ENCODE assay signal across 13 mouse cellular contexts in genomic region chr7:145024651-145025050, GRCm38 (mm10).
A peak's percentile ranks its signal among the peaks of the same experiment; 100 is the strongest.
DNase-seq lines count a peak whose midpoint lies in the region; ATAC-seq and TF ChIP-seq lines count a peak whose summit lies in the region.
"Had no signal": no experiment of that assay in that cellular context is flagged by ENCODE, and none has a peak within 500 bp of the region (broad histone marks: within the 10 kb centered on the region; RNA-seq: fewer than 3 reads in every experiment).

No protein-coding gene starts in this region.

- H3K27ac ChIP-seq in gastrocnemius, adult 2 months = peak overlapping the region; percentile 79
- H3K27ac ChIP-seq in liver, embryonic 11.5 days (ENCODE audit: low read depth, low read length) = 0 out of 2 replicates have a peak overlapping the region, but pooled peaks have one; percentile 2
- no peak overlapping the region for H3K27ac ChIP-seq in liver, postnatal 0 days (ENCODE audit: low read depth)
- H3K27ac ChIP-seq in heart, embryonic 12.5 days (ENCODE audit: poor library complexity, severe bottlenecking) = peak overlapping the region; percentile 55
- no peak overlapping the region for H3K27ac ChIP-seq in hindbrain, embryonic 13.5 days
- H3K27ac ChIP-seq: embryonic facial prominence, embryonic 13.5 days; liver, embryonic 14.5 days had no signal

- no peak for DNase-seq in gastrocnemius, adult 2 months
- no peak for DNase-seq in gastrocnemius, postnatal 4 days (ENCODE audit: low spot score in 2 of 2)
- DNase-seq in liver, embryonic 11.5 days (ENCODE audit: low spot score) = no peak
- no peak for DNase-seq in liver, postnatal 0 days
- DNase-seq in kidney, postnatal 25 days = peak; percentile 21 to 57
- DNase-seq in right cerebral cortex, adult 18-20 months = no peak
- DNase-seq: cerebellum, postnatal 10 days had no signal

- WGBS in liver, embryonic 11.5 days = 64% methylated on average over 2 of the region's 2 CpGs
- WGBS in liver, postnatal 0 days (ENCODE audit: insufficient replicate concordance) = 78% methylated on average over 2 of the region's 2 CpGs
- WGBS in heart, embryonic 12.5 days = 48% methylated on average over 2 of the region's 2 CpGs
- WGBS in hindbrain, embryonic 13.5 days = 94% methylated on average over 2 of the region's 2 CpGs

- no peak overlapping the region for H3K4me2 ChIP-seq in liver, embryonic 11.5 days
- H3K4me2 ChIP-seq in liver, postnatal 0 days (ENCODE audit: low read depth, low read length) = no peak overlapping the region
- no peak overlapping the region for H3K4me2 ChIP-seq in heart, embryonic 12.5 days
- no peak overlapping the region for H3K4me2 ChIP-seq in hindbrain, embryonic 13.5 days
- H3K4me2 ChIP-seq: embryonic facial prominence, embryonic 13.5 days had no signal

- no peak overlapping the region for H3K9ac ChIP-seq in liver, embryonic 11.5 days (ENCODE audit: low read depth, low read length)
- H3K9ac ChIP-seq in liver, postnatal 0 days (replicated peaks) = no peak overlapping the region
- H3K9ac ChIP-seq in heart, embryonic 12.5 days = no peak overlapping the region
- H3K9ac ChIP-seq in hindbrain, embryonic 13.5 days = no peak overlapping the region
- H3K9ac ChIP-seq: embryonic facial prominence, embryonic 13.5 days; liver, embryonic 14.5 days had no signal

- no peak overlapping the region for H3K4me3 ChIP-seq in gastrocnemius, adult 2 months
- H3K4me3 ChIP-seq in liver, embryonic 11.5 days (ENCODE audit: low read depth, low read length) = no peak overlapping the region
- H3K4me3 ChIP-seq in liver, postnatal 0 days (ENCODE audit: low read depth, low read length) = no peak overlapping the region
- no peak overlapping the region for H3K4me3 ChIP-seq in heart, embryonic 12.5 days
- no peak overlapping the region for H3K4me3 ChIP-seq in hindbrain, embryonic 13.5 days
- H3K4me3 ChIP-seq: embryonic facial prominence, embryonic 13.5 days; myocyte had no signal

- no peak for TF ChIP-seq EP300 in liver, postnatal 0 days (IDR thresholded peaks at IDR 0.05; ENCODE audit: low read depth)

- no peaks in the 10 kb centered on the region for H3K36me3 ChIP-seq in liver, embryonic 11.5 days (ENCODE audit: control insufficient read depth, insufficient read depth, low read length)
- no peaks in the 10 kb centered on the region for H3K36me3 ChIP-seq in liver, postnatal 0 days (replicated peaks; ENCODE audit: insufficient read depth, low read length)
- no peaks in the 10 kb centered on the region for H3K36me3 ChIP-seq in heart, embryonic 12.5 days
- H3K36me3 ChIP-seq in hindbrain, embryonic 13.5 days = no peaks in the 10 kb centered on the region
- H3K36me3 ChIP-seq: embryonic facial prominence, embryonic 13.5 days had no signal

- no peaks in the 10 kb centered on the region for H3K27me3 ChIP-seq in liver, embryonic 11.5 days (replicated peaks; ENCODE audit: control insufficient read depth, insufficient read depth, low read length)
- H3K27me3 ChIP-seq in liver, postnatal 0 days (ENCODE audit: insufficient read depth, low read length) = no peaks in the 10 kb centered on the region
- H3K27me3 ChIP-seq in heart, embryonic 12.5 days (replicated peaks) = no peaks in the 10 kb centered on the region
- H3K27me3 ChIP-seq in hindbrain, embryonic 13.5 days = peaks cover 6% of the 10 kb centered on the region; the same call in 1 of the 2 replicates
- H3K27me3 ChIP-seq: embryonic facial prominence, embryonic 13.5 days had no signal

- ATAC-seq in liver, embryonic 11.5 days (replicated peaks; ENCODE audit: low FRiP score) = no peak
- ATAC-seq in liver, postnatal 0 days = no peak
- ATAC-seq in heart, embryonic 12.5 days (ENCODE audit: insufficient number of reproducible peaks, low FRiP score) = no peak
- ATAC-seq in hindbrain, embryonic 13.5 days (ENCODE audit: low FRiP score) = no peak
- ATAC-seq: activated CD4-positive, CD25-positive, alpha-beta regulatory T cell, adult 4 months had no signal

- no peaks in the 10 kb centered on the region for H3K9me3 ChIP-seq in liver, embryonic 11.5 days (ENCODE audit: control insufficient read depth, low read length)
- no peaks in the 10 kb centered on the region for H3K9me3 ChIP-seq in liver, postnatal 0 days (ENCODE audit: low read length)
- H3K9me3 ChIP-seq in heart, embryonic 12.5 days (replicated peaks) = no peaks in the 10 kb centered on the region
- H3K9me3 ChIP-seq in hindbrain, embryonic 13.5 days = no peaks in the 10 kb centered on the region
- H3K9me3 ChIP-seq: embryonic facial prominence, embryonic 13.5 days had no signal

- intact Hi-C loops in gastrocnemius, adult 2 months (cut with DNase I) = loop anchor here (5.0 kb wide), 1 partner anchor 82 kb away; no protein-coding TSS in a partner anchor

- no peak for TF ChIP-seq CTCF in gastrocnemius, adult 2 months (IDR thresholded peaks at IDR 0.05)
- TF ChIP-seq CTCF in liver, postnatal 0 days (IDR thresholded peaks at IDR 0.05; ENCODE audit: low read depth) = no peak

- peaks cover 3% of the 10 kb centered on the region; the same call in 1 of the 2 replicates for H3K4me1 ChIP-seq in liver, embryonic 11.5 days (replicated peaks; ENCODE audit: control insufficient read depth, insufficient read depth, low read length)
- H3K4me1 ChIP-seq in liver, postnatal 0 days (ENCODE audit: insufficient read depth) = peaks cover 4% of the 10 kb centered on the region; the same call in 1 of the 2 replicates
- peaks cover 23% of the 10 kb centered on the region for H3K4me1 ChIP-seq in heart, embryonic 12.5 days (replicated peaks)
- no peaks in the 10 kb centered on the region for H3K4me1 ChIP-seq in hindbrain, embryonic 13.5 days (replicated peaks)

Comparison
In these comparisons a context has a peak if more than half of its experiments do, and no peak if none do; other contexts are left out.
1. H3K27ac ChIP-seq: peak in gastrocnemius, adult 2 months (single experiment), liver, embryonic 11.5 days (single experiment) and heart, embryonic 12.5 days (single experiment); none in liver, postnatal 0 days (single experiment) and hindbrain, embryonic 13.5 days (single experiment).
2. DNase-seq: peak in kidney, postnatal 25 days (2 of 2); none in gastrocnemius, adult 2 months (single experiment), gastrocnemius, postnatal 4 days (0 of 2), liver, embryonic 11.5 days (single experiment), liver, postnatal 0 days (single experiment) and right cerebral cortex, adult 18-20 months (single experiment).